Mouse (Mus musculus) cerebellum, adult 18-20 months (tissue): ENCODE data around the gene Dip2a.

Experiments
- DNase-seq, 2 experiments: peaks; one replicate each; pipeline ENCODE4 v3.0.0; 2021

Gene Dip2a

GRCm38 (mm10) chr10:76239401-76239800 is 105.7 kb downstream of the Dip2a start:
- DNase-seq = no peak

GRCm38 (mm10) chr10:76237341-76238225 is 107.5 kb downstream of the Dip2a start, which contains the start of gene Prmt2:
Gene Prmt2 (minus strand): TSS chr10:76237865.
- peak; percentile 85 to 91 for DNase-seq

- no peak for DNase-seq
Measured at GRCm38 (mm10) chr10:76229627-76230026, 115.5 kb downstream of the Dip2a start.

- no peak for DNase-seq
Measured at GRCm38 (mm10) chr10:76225944-76226343, 119.1 kb downstream of the Dip2a start.

GRCm38 (mm10) chr10:76218240-76218639 is 126.9 kb downstream of the Dip2a start:
- no peak for DNase-seq

- DNase-seq = no peak
Measured at GRCm38 (mm10) chr10:76217056-76217455, 128.0 kb downstream of the Dip2a start.

- DNase-seq = no peak
Measured at GRCm38 (mm10) chr10:76214161-76214560, 130.9 kb downstream of the Dip2a start.

GRCm38 (mm10) chr10:76212121-76212520 is 133.0 kb downstream of the Dip2a start:
- no peak for DNase-seq

- DNase-seq = no peak
Measured at GRCm38 (mm10) chr10:76210806-76211205, 134.3 kb downstream of the Dip2a start.
